Mouse (Mus musculus): ENCODE results near the gene Lmo2.

DNA sequence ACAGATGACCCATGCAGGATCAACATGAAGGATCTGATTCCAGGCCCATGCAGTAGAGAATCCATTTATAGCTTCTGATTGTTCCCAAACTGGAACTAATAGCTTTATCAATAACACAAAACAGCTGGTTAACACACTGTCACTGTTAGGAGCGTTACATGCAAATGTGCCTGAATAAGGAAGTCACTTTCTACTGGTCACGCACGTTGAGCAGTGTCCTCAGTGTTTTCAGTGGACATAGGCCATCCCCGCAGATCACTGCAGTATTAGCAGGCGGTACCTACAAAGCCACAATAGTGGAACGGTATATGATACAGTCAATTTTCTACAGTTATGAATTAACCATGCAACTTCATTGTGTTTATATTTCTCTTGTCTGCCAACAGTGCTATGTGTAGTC lies 38.3 kb upstream of the Lmo2 start:
- TF ChIP-seq POLR2A (IDR thresholded peaks at IDR 0.05; ENCODE audit: insufficient read depth, low read length): no peak
- TF ChIP-seq CTCF (IDR thresholded peaks at IDR 0.05; ENCODE audit: low read depth, low read length): no peak
